Comparison of ENCODE assay signal across 18 mouse cellular contexts in the genomic region with DNA sequence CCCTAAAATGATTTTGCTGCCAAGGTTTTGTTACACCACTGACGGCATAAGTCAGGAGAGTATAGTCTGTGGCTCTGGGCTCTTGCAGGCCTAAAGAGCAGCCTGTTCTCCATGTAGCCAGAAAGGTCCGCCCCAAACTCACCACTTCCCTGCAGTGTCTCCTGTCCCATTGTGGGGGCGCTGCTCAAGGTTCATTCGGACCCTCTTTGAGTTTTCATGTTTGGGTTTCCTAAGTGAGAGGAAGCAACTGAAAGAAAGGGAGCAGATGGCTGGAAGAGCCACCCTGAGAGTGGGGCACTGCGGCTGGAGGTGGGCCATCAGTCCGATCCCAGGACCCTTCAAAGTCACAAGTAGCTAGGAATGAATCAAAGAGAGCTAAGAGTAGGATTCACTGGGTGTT. TPM values are rescaled to one million over a fixed set of nuclear protein-coding genes. Genes with fewer than 3 reads are reported as not detected.
DNase-seq lines count a peak whose midpoint lies in the region; ATAC-seq and TF ChIP-seq lines count a peak whose summit lies in the region.
"Had no signal": no experiment of that assay in that cellular context is flagged by ENCODE, and none has a peak within 500 bp of the region (broad histone marks: within the 10 kb centered on the region; RNA-seq: fewer than 3 reads in every experiment).

No protein-coding gene starts in this region.

- peak overlapping the region; percentile 18; the same call in 1 of the 2 replicates for H3K4me2 ChIP-seq in forebrain, embryonic 16.5 days (ENCODE audit: low read length)
- peak overlapping the region; percentile 17; the same call in 1 of the 2 replicates for H3K4me2 ChIP-seq in midbrain, embryonic 12.5 days (replicated peaks)
- H3K4me2 ChIP-seq: lung, embryonic 15.5 days had no signal

- H3K9ac ChIP-seq in forebrain, embryonic 16.5 days (replicated peaks; ENCODE audit: low read depth, low read length): no peak overlapping the region
- H3K9ac ChIP-seq in midbrain, embryonic 12.5 days (replicated peaks): no peak overlapping the region
- H3K9ac ChIP-seq: lung, embryonic 15.5 days had no signal

- H3K27me3 ChIP-seq in forebrain, embryonic 16.5 days (replicated peaks; ENCODE audit: control insufficient read depth, insufficient read depth, low read length): peaks cover 5% of the 10 kb centered on the region; the same call in 1 of the 2 replicates
- peaks cover 35% of the 10 kb centered on the region for H3K27me3 ChIP-seq in midbrain, embryonic 12.5 days

- H3K27ac ChIP-seq in left cerebral cortex, adult 2 months: peak overlapping the region; percentile 84
- peak overlapping the region; percentile 80 for H3K27ac ChIP-seq in forebrain, embryonic 16.5 days (ENCODE audit: low read length)
- H3K27ac ChIP-seq in midbrain, embryonic 12.5 days (replicated peaks): peak overlapping the region; percentile 86
- H3K27ac ChIP-seq: heart, embryonic 10.5 days; lung, embryonic 15.5 days had no signal

- DNase-seq in left cerebral cortex, adult 2 months (ENCODE audit: extremely low spot score in 1 of 2, low spot score in 2 of 2): no peak
- DNase-seq in left cerebral cortex, adult 9 months (ENCODE audit: low spot score in 2 of 2): no peak
- no peak for DNase-seq in heart, postnatal 14 days
- no peak for DNase-seq in lung, adult 18-20 months
- DNase-seq in layer of hippocampus, adult 8-10 months (ENCODE audit: low spot score in 2 of 2): no peak
- DNase-seq: B cell, adult 2 months; cerebellum, adult 11-12 months; gastrocnemius, postnatal 10 days had no signal

- no peaks in the 10 kb centered on the region for H3K36me3 ChIP-seq in forebrain, embryonic 16.5 days (ENCODE audit: control insufficient read depth, insufficient read depth)
- no peaks in the 10 kb centered on the region for H3K36me3 ChIP-seq in midbrain, embryonic 12.5 days
- H3K36me3 ChIP-seq: heart, embryonic 10.5 days; lung, embryonic 15.5 days had no signal

- WGBS in forebrain, embryonic 16.5 days: 51% methylated on average over 6 of the region's 6 CpGs
- 60% methylated on average over 6 of the region's 6 CpGs for WGBS in midbrain, embryonic 12.5 days

- no peaks in the 10 kb centered on the region for H3K9me3 ChIP-seq in forebrain, embryonic 16.5 days (ENCODE audit: control insufficient read depth, low read length)
- no peaks in the 10 kb centered on the region for H3K9me3 ChIP-seq in midbrain, embryonic 12.5 days
- H3K9me3 ChIP-seq: heart, embryonic 10.5 days; lung, embryonic 15.5 days had no signal

- no peak overlapping the region for H3K4me3 ChIP-seq in left cerebral cortex, adult 2 months
- H3K4me3 ChIP-seq in forebrain, embryonic 16.5 days (replicated peaks; ENCODE audit: low read length): no peak overlapping the region
- no peak overlapping the region for H3K4me3 ChIP-seq in midbrain, embryonic 12.5 days
- H3K4me3 ChIP-seq: heart, embryonic 10.5 days; lung, embryonic 15.5 days; megakaryocyte, embryonic 14.5 days had no signal

- intact Hi-C loops in left cerebral cortex, adult 2 months (cut with DNase I): loop anchor here (5.0 kb wide), 3 partner anchors 65 to 680 kb away; no protein-coding TSS in a partner anchor
- intact Hi-C loops in heart, postnatal 14 days (cut with DNase I): loop anchor here (5.0 kb wide), 2 partner anchors 405 to 680 kb away; no protein-coding TSS in a partner anchor

- H3K4me1 ChIP-seq in forebrain, embryonic 16.5 days (replicated peaks; ENCODE audit: control insufficient read depth, insufficient read depth, low read length): peaks cover 32% of the 10 kb centered on the region
- H3K4me1 ChIP-seq in midbrain, embryonic 12.5 days: peaks cover 40% of the 10 kb centered on the region

- TF ChIP-seq CTCF in left cerebral cortex, adult 2 months (IDR thresholded peaks at IDR 0.05): no peak; the same call in 1 of the 2 replicates

- ATAC-seq in forebrain, embryonic 16.5 days: no peak
- ATAC-seq in midbrain, embryonic 12.5 days (ENCODE audit: low FRiP score, low read depth): no peak
- ATAC-seq in megakaryocyte progenitor cell, adult 5-6 weeks (replicated peaks; ENCODE audit: poor library complexity): no peak

RNA-seq across cellular contexts. Expression of a gene that starts 13.2 kb away (rescaled TPM):
- 10 to 100 TPM; 37.8 to 38.2 TPM for total RNA-seq in left cerebral cortex, adult 2 months (2021)
- 20.8 and 24.0 TPM in 2 replicates for polyA plus RNA-seq in forebrain, embryonic 16.5 days (2015; fragmentation: Nextera tagmentation; extraction: Ambion mirVana)
- 49.5 and 61.1 TPM in 2 replicates for polyA plus RNA-seq in midbrain, embryonic 12.5 days (2016; fragmentation: Nextera tagmentation; extraction: Ambion mirVana)
- total RNA-seq in megakaryocyte progenitor cell, adult 5-6 weeks (2015): not detected in 2 replicates
- total RNA-seq in megakaryocyte progenitor cell, adult 5-6 weeks (2017): not detected in 2 replicates
- total RNA-seq in heart, postnatal 14 days (2021): under 1 TPM in 1 of 2 experiments, not detected in 1; 0.22 TPM
- total RNA-seq in layer of hippocampus, adult 8-10 months (2022): 10 to 100 TPM; 38.6 to 47.2 (median 43.5) TPM
- total RNA-seq: liver, adult 2 months; MEL had no signal
- polyA plus RNA-seq: kidney, embryonic 14.5 days; liver, adult 2 months; spleen, adult 2 months had no signal

Comparison
In these comparisons a context has a peak if more than half of its experiments do, and no peak if none do; other contexts are left out.
1. RNA of a gene that starts 13.2 kb away (total RNA-seq): 38.6 to 47.2 TPM in layer of hippocampus, adult 8-10 months and 37.8 to 38.2 TPM in left cerebral cortex, adult 2 months; 0.22 TPM in heart, postnatal 14 days and not detected in megakaryocyte progenitor cell, adult 5-6 weeks; every median in the first group is over 10 times any median in the second.
2. Peak in every context shown above with its lines, with median percentiles within 50 percentile points of each other: H3K27ac ChIP-seq.